Mouse (Mus musculus) layer of hippocampus, adult 9-11 months (tissue): Measurements from ENCODE around the gene Olfr1314.

Experiments
- DNase-seq: peaks from one replicate; pipeline ENCODE4 v3.0.0; 2022

Gene Olfr1314

GRCm38 (mm10) chr2:112096681-112097080 lies at the start of gene Olfr1314:
Gene Olfr1314 (minus strand): TSS chr2:112096781.
- no peak for DNase-seq

GRCm38 (mm10) chr2:112140029-112140428 lies 43.4 kb upstream of the Olfr1314 start, which contains the start of gene Olfr1317:
Gene Olfr1317 (plus strand): TSS chr2:112140329.
- DNase-seq: no peak

- no peak for DNase-seq
Measured at GRCm38 (mm10) chr2:112134877-112135276, 38.3 kb upstream of the Olfr1314 start, which contains the start of gene Olfr1316. Gene Olfr1316 (minus strand): TSS chr2:112134977.

DNA sequence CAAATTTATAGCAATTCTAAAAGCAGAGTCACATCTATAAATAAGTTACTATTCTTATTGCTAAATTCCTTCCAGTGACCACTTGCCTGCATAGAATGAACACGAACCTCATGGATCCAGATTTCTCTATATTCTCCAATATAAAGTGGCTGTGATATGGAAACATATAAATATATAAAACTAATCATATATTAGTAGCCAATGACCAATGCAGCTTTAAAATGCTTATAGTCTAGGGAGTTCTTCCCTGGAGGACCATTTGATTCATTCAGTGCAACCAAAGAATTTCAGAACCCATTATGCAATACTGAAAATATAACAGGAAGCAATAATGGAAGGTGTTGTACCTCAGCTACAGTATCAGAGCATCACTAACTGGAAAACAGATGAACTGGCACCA lies 18.8 kb upstream of the Olfr1314 start, which contains the start of gene Olfr1315-ps1:
Olfr1315-ps1 (minus strand) TSS at position 101 of the 400 bp plus-strand sequence.
- DNase-seq: no peak

DNA sequence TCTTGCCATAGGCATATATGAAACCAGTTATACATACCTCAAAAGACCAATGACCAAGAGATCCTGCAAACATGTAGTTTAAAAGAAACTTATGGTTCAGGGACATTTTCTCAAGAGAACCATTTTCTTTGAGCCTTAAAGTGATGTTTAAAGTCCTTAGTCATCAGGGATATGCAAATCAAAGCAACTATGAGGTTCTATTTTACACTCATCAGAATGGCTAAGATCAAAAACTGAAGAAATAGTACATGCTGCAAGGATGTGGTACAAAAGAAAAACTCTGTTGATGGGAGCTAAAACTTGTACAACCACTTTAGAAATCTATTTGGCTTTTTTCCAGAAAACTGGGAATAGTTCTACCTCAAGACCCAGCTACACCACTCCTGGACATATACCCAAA lies 18.8 kb downstream of the Olfr1314 start, which contains the start of gene Olfr1313:
Olfr1313 (minus strand) TSS at position 101 of the 400 bp plus-strand sequence.
- DNase-seq: no peak

DNA sequence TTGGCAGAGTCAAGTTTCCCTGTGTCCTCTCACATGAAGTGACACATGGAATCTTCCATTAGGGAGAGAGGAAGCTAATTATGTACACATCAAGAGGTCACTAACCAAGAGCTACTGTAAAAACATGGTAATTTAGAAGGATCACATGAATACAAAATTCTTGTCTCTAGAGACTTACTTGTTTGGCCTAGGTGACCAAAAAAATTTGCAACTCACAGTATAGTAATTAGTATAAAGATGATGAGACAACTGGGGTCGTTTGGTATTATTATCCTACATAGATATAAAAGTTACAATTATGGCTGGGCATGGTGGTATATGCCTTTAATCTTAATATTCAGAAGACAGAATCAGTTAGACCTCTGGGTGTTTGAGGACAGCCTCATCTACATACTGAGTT lies 46.4 kb downstream of the Olfr1314 start, which contains the start of gene Olfr1312:
Olfr1312 (minus strand) TSS at position 101 of the 400 bp plus-strand sequence.
- no peak for DNase-seq
